Mouse (Mus musculus) regulatory T cell (primary cell): Measurements from ENCODE around the gene Sbk3.

Source experiments
- in situ Hi-C: fragments of 300-600 bp; cut with MboI, MseI; formaldehyde crosslinking; loops from one replicate; pipeline ENCODE4 v1.15.1; 2025; ENCODE audit warnings: high pct_unique_total_duplicates

The Sbk3 gene

DNA sequence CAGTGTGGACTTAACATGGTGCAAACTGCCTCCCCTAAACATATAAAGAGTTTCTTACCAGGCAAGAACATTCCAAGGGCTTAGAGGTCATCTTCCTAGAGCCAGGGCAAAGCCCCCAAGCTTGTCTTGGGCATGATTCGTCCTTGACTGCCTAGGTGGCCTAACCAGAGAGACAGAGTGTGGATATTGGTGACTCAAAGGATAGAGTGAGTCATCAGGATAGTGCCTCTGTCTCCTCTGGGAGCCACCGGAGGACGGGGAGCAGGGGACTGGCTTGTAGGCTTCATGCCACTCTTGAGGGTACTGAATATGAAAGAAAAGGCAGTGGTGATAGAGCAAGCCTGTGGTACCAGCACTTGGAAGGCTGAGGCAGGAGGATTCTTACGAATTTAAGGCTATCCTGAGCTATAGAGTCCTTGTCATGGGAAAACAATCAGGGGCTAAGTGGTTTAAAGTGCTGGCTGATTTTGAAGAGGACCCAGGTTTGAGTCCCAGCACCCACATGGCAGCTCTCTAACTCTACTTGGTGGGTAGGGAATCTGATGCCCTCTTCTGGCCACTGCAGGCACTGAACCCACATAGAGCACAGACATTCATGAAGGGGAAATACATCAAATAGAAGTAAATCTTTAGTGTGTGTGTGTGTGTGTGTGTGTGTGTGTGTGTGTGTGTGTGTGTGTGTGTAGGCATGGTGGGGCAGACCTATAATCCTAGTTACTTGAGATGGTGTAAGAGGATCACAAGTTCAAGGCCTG lies 36.6 kb downstream of the Sbk3 start:
- in situ Hi-C loops, result loop anchor here (10.0 kb wide), 1 partner anchor 230 kb away; no protein-coding TSS in a partner anchor

DNA sequence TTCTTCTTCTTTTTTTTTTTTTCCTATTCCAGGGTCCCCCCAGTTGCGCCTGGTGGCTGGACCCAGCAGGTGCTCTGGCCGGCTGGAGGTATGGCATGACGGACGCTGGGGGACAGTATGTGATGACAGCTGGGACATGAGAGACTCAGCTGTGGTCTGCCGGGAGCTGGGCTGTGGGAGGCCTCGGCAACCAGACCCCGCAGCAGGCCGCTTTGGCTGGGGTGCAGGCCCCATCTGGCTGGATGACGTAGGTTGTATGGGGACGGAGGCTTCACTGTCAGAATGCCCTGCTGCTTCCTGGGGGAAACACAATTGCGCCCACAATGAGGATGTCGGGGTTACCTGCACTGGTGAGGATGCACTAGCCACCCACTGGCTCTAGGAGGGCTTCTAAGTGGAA lies 37.9 kb downstream of the Sbk3 start:
- in situ Hi-C loops, result loop anchor here (10.0 kb wide), 1 partner anchor 228 kb away; no protein-coding TSS in a partner anchor

DNA sequence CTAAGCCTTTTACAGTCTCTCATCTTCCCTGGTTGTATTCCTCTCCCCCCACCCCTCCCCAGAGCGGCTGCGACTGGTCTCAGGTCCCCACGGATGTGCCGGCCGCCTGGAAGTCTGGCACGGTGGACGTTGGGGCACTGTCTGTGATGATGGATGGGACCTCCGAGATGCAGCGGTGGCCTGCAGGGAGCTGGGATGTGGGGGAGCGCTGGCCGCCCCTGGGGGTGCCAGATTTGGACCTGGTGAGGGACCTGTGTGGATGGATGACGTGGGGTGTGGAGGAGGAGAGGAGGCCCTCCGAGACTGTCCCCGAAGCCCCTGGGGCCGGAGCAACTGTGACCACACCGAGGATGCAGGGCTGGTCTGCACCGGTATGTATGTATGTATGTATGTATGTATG lies 42.6 kb downstream of the Sbk3 start:
- in situ Hi-C loops, result loop anchor here (5.0 kb wide), 1 partner anchor 51 kb away; the partner anchor contains the start of gene Isoc2a

DNA sequence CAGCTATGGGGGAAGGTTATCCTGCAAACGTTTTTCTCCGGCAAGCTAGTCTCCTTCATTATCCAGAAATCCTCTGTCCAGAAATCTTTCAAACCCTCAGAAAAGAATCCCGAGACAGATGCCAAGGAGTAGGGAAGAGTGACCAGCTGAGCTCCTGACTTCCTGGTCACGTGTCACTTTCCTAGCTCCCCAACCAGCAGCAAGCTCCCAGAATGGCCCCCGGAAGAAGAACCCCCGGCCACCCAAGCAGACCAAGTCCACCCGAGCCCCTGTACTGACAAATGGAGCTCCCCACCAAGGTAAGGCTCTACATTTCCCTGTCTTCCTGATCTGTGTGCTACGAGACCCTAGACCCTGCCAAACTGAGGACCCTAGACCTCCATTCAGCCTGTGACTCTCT lies 43.3 kb downstream of the Sbk3 start:
- in situ Hi-C loops, result loop anchor here (5.0 kb wide), 1 partner anchor 50 kb away; the partner anchor contains the start of gene Isoc2a

DNA sequence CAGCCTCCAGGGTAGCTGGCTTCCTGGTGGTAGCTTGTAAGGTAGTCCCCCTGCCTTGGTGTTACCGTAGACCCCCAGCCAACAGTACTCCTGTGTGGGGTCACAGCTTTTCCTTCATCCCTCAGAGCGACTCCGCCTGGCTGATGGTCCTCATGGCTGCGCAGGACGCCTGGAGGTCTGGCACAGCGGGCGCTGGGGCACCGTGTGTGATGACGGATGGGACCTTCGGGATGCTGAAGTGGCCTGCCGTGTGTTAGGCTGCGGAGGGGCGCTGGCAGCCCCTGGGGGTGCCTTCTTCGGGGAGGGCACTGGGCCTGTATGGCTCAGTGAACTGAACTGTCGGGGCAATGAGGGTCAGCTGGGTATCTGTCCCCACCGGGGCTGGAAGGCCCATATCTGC lies 44.1 kb downstream of the Sbk3 start:
- in situ Hi-C loops, result loop anchor here (5.0 kb wide), 1 partner anchor 50 kb away; the partner anchor contains the start of gene Isoc2a

DNA sequence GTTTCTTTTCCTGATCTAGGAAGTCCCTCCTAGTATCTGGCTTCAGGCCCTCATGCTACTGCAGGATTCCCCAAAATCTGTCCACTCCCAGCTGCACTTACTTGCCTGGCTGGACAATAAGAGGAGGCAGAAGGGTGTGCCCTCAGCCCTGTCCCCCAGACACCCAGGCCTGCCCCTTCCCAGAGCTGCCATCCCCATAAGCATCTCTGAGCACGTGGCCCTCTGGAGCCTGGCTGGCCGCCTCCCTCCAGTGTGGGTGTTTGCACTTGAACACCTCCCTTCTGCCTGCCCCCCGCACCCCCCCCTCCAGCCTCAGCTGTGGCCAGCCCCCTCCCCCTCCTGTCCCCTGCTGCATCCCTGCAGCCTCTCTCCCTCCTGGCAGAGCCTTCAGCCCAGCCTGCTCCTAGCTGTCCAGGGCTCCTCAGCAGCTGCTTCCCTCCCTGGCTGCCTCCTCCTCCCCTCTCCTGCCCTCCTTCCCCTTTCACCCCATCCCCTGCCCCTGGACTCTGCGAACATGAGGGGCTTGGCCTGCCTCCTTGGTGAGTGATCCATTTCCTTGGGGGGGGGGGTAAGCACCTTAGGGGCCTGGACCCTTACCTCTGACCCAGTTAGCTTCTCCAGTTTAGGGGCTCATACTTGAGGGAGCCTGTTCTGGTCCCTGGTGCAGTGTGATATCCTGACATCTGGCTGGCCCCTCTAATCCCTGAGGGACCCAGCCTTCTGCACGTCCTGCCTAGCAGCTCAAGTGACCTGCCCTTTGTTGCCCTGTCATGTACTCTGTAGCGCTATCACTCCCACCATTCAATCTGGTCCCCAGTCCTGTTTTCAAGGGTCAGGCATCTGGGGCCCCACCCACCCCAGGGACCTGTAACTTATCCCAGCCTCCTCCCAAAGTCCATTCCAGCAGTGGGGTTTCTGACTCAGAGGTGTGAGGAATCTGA lies 45.3 kb downstream of the Sbk3 start, which contains the start of gene Ssc5d:
TSS of gene Ssc5d (plus strand) at position 345 of the 941 bp plus-strand sequence.
- in situ Hi-C loops, result loop anchor here (5.0 kb wide), 1 partner anchor 48 kb away; the partner anchor contains the start of gene Isoc2a

DNA sequence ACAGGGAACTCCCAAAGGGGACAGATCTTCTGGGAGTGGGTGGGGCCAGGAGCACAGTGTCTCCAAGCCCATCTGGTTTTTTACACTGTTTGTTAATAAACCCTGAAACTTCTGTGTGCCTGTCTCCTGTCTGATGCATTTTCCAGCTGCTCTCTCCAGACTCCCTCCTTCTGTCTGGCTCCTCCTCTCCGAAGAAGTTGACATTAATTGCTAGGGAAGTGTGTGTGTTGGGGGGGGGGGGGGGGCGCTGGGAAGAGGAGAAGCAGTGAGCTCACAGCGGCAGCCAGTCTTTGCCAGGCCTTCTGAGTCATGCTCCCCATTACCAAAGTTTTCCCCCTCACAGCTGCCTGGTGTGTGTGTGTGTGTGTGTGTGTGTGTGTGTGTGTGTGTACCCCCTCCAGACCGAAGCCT lies 46.1 kb downstream of the Sbk3 start:
- in situ Hi-C loops, result loop anchor here (5.0 kb wide), 1 partner anchor 48 kb away; the partner anchor contains the start of gene Isoc2a

DNA sequence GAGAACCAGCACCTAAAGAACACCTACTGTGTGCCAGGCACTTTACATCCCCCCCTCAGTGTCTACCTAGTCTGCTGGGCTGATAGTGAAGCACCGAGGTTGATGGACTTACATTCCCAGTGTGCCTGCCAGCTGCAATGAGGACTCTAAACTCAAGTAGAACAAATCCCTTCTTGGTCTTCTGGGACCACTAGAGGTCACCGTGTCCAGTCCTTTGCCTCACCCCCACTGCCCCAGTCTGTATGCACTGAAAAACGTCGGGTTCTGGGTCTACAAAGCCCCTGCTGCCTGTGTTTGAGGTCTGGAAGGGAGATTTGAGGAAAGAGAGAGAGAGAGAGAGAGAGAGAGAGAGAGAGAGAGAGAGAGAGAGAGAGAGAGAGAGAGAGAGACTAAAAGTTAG lies 46.5 kb downstream of the Sbk3 start:
- in situ Hi-C loops, result no loop called here

DNA sequence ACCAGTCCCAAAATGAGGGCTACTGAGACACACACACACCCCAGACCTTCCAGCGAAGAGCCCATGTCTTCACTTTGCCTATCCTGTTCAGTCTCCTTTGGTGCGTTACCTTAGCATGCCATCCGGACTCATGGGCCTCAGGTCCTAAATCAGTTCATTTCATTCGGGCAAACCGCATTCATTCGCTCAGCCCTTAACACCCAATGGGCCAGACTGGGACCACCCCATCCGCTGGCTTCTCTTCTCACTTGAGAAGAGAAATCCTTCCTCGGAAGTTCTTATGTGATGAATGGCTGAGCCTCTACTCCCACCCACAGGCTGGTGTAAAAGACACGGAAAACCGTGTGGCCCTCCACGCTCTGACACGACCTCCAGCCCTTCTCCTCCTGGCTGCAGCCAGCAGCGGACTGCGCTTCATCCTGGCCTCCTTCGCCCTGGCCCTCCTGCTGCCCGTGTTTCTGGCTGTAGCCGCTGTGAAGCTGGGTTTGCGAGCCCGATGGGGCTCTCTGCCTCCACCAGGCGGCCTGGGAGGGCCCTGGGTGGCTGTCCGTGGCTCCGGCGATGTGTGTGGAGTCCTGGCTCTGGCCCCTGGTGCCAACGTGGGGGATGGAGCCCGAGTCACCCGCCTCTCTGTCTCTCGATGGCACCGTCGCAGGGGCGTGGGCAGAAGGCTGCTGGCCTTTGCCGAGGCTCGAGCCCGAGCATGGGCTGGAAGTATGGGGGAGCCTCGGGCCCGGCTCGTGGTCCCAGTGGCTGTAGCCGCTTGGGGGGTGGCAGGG lies 47.2 kb downstream of the Sbk3 start:
- in situ Hi-C loops, result no loop called here

DNA sequence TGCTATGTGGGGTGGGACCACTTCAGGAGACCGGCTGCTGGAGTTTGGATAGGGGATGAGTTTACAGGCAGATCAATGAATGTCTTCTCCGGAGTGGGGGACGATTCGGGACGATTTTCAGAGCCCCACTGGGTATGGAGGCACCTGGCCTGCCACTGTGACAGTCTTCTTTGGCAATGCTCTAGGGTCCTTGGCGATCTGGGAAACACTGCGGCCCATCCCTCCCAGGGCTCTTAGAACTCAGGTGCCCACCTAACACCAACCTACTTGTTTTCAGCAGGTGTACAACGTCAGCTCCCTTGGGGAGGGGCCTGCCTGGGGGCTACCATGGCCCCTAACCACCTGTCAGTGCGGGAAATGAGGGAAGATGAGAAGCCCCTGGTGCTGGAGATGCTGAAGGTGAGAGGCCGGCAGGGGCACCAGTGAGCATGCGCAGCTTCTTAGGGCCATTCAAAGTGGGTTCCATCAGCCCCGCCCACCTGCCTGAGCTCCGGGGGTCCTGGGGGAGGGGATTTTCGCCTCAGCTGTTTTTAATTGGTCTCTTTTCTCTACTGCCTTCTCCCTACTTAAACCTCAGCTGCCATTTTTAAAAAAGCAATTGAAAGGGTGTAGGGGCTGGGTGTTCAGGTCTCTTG lies 47.9 kb downstream of the Sbk3 start:
- in situ Hi-C loops, result no loop called here

DNA sequence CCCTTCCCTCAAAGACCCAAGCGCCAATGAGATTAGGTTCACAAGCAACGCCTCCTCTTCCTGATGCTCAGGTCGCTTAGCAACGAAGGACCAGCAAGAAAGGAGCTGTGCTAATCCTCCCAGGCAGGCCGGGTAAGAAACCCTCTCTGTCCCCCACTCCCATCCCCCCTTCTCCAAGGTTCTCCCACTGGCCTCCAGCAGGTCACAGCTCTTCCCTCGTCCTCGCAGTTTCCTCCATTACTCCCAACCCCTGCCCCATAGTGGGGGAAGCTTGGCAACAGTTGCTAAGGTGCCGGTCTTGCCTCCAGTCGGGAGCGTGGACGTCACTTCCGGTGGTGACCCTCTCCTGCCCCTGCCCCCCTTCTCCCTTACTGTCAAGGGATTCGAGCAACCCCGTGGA lies 48.5 kb downstream of the Sbk3 start:
- in situ Hi-C loops, result no loop called here

DNA sequence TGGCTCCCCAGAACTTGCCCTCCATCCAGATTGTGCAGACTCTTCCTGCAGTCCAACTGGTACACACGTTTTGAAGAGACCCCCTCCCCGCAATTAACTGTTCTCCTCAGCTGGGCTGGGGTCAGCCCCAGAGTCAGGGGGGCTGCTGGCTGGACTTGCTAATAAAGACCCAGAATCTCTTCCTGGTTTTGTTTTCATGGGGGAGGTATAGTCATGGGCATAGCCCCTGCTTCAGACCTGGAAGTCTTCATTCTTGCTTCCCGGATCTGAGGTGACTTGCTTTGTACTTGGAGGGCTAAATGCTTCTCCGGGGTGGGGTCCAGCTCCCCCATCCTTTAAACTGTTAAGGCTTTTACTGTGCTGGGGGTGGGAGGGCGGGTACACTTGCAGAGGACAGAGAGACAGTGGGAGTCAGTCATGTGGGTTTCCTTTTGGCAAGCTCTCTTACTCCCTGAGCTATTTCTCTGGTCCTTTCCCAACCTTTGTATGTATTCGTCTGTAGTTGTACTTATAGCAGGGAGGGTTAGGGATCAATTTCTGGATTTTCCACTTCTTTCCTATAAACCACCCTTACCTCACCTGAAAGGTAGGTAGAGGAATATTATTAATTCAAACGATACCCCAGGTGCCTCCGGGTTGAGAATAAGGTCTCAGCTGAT lies 49.0 kb downstream of the Sbk3 start, which contains the start of gene Nat14:
TSS of gene Nat14 (plus strand) at position 205 of the 659 bp plus-strand sequence.
- in situ Hi-C loops, result no loop called here

DNA sequence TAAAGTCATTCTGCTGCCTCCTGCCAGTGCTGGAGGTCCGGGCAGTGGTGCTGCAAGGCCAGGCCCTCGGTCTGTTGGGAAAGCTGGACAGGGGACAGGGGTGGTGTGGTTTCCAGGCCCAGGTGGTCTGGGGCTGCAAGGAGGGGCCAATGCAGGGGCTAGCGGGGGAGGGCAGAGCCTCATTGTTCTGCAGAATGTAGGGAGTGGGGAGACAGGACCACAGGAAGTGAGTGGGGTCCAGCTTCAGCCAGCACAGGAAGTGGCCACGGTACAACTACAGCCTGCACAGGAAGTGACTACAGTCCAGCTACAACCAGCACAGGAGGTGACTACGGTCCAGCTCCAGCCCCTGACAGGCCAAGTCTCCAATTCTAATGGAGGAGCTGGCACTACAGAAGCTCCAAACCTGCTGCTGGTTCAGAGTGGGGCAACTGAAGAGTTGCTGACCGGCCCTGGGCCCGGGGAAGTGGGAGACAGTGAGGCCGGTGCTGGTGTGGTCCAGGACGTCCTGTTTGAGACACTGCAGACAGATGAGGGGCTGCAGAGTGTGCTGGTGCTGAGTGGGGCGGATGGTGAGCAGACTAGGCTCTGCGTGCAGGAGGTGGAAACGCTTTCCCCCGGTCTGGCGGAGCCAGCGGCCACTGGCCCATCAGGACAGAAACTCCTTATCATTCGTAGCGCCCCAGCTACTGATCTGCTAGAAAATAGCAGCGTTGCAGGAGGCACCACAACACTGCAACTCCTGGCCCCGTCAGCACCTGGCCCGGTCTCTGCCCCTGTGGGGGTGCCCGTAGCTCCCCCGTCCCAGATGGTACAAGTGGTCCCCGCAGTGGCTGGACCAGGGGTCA lies 49.8 kb downstream of the Sbk3 start:
- in situ Hi-C loops, result no loop called here

DNA sequence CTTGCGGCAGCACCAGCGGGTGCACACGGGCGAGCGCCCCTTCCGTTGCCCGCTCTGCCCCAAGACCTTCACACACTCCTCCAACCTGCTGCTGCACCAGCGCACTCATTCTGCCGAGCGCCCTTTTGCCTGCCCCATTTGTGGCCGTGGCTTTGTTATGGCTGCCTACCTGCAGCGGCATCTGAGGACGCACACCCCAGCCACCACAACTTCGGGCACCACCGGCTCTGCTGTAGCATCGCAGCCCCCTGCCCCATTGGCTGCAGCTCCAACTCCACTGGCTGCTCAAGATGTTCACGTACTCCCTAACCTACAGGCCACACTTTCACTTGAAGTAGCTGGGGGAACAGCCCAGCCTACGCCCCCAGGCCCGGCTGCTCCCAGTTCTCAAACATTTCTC lies 50.5 kb downstream of the Sbk3 start:
- in situ Hi-C loops, result no loop called here

DNA sequence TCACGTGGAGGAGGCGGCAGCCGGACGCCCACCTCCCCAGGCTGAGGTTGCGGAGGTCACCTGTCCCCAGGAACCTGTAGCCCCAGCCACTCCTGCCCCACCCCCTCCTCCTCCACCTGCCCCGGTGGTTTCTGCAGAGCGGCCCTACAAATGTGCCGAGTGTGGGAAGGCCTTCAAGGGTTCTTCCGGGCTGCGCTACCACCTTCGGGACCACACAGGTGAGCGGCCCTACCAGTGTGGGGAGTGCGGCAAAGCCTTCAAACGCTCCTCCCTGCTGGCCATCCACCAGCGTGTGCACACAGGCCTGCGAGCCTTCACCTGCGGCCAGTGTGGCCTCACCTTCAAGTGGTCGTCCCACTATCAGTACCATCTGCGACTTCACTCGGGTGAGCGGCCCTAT lies 51.0 kb downstream of the Sbk3 start:
- in situ Hi-C loops, result no loop called here

DNA sequence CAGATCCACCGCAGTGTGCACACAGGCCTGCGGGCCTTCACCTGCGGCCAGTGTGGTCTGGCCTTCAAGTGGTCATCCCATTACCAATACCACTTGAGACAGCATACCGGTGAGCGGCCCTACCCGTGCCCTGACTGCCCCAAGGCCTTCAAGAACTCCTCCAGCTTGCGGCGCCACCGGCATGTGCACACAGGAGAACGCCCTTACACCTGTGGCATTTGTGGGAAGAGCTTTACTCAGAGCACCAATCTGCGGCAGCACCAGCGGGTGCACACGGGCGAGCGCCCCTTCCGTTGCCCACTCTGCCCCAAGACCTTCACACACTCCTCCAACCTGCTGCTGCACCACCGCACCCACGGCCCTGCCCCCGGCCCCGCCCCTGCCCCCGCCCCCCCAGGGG lies 51.9 kb downstream of the Sbk3 start:
- in situ Hi-C loops, result no loop called here

DNA sequence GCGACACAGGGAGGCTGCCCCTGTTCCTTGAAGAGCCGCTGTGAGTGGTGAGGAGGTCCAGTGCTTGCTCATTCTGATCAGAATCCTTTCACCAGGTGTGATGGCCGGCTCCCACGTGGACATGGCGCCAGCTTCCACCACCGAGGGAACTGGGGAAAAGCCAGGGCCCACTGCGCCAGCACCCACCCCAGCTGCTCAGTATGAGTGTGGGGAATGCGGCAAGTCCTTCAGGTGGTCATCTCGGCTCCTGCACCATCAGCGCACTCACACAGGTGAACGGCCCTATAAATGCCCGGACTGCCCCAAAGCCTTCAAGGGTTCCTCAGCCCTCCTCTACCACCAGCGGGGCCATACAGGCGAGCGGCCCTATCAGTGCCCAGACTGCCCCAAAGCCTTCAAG lies 52.3 kb downstream of the Sbk3 start:
- in situ Hi-C loops, result no loop called here

DNA sequence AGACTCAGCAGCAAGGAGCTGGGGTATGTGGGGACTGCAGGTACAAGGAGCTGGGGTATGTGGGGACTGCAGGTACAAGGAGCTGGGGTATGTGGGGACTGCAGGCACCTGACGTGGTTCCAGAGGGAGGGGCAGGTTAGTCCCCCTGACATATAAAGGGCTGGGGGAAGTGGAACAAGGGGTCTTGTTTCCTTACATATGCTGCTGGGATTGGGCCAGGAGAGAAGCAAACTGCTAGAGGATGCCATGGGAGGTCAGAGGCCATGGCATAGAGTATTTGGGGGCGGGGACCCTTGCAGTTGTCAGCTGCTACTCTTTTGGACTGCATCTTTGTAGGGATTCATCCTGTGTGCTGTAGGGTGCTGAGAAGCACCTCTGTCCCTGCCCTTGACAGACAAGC lies 53.5 kb downstream of the Sbk3 start:
- in situ Hi-C loops, result no loop called here

DNA sequence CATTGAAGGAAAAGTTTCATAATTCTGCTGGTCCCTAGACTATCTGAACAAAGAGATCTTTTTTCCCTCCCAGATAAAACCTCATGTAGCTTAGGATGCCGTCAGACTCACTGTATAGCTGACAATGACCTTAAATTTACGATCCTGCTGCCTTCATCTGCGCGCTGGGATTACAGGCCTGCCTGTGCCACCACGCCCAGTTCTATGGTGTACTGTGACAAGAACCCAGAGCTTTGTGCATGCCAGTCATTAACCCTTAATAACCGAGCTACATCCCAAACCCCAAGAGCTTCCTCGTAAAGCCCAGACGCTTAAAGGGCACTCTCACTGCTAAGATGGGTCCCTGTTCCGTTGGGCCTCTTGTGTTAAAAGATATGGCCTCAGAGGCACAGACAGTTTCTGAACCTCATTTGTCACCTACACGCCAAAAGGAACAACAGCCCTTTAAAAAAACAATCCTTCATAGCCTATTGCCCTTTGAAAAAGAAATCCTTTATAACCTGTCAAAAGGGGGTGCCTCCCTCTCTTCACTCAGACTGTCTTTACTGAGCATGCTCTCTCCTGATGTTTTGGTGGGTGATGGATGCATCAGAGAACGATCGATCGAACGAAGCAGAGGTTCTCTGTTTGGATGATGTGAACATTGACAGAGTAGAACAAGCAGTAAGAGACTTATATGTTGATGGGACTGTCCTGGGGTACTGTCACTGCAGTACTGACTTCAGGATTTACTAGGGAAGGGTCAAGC lies 55.1 kb downstream of the Sbk3 start:
- in situ Hi-C loops, result no loop called here
